Mouse (Mus musculus) hindbrain, postnatal 0 days (tissue): ENCODE data around the gene Larp4b. TPM values are rescaled to one million over a fixed set of nuclear protein-coding genes. Genes with fewer than 3 reads are reported as not detected.
"Not testable (repeated sequence)": the region's sequence is repeated elsewhere in the genome, so short reads cannot be mapped to it uniquely, and the experiment has no call there.

ENCODE experiments used
- ATAC-seq: fragments of 200-750 bp; cut with Nextera tagmentation; 2 replicates; pipeline ENCODE4 v1.8.0; 2017; ENCODE audit warnings: mild to moderate bottlenecking, moderate TSS enrichment, moderate library complexity
- DNase-seq: peaks from one replicate; pipeline ENCODE4 v3.0.0-alpha.2; 2015; ENCODE audit warnings: low spot score
- H3K27ac ChIP-seq: fragments of 300-500 bp; sonication (generic); 2 replicates; pipeline ENCODE4 v1.5.1; 2014; ENCODE audit warnings: mild to moderate bottlenecking
- H3K27me3 ChIP-seq: fragments of 300-500 bp; sonication (generic); 2 replicates; pipeline ENCODE4 v1.6.1; 2014; ENCODE audit warnings: low read length, mixed read lengths; ENCODE audit not compliant: insufficient read depth
- H3K36me3 ChIP-seq: fragments of 300-500 bp; sonication (generic); 2 replicates; pipeline ENCODE4 v1.6.1; 2014; ENCODE audit warnings: low read length, mixed read lengths; ENCODE audit not compliant: insufficient read depth
- H3K4me1 ChIP-seq: fragments of 300-500 bp; sonication (generic); 2 replicates; pipeline ENCODE4 v1.6.1; 2014; ENCODE audit warnings: antibody characterized with exemption, low read length, mixed read lengths; ENCODE audit not compliant: insufficient read depth
- H3K4me2 ChIP-seq: fragments of 300-500 bp; sonication (generic); 2 replicates; pipeline ENCODE4 v1.6.1; 2014; ENCODE audit warnings: low read depth, mild to moderate bottlenecking, low read length, moderate library complexity, mixed read lengths
- H3K4me3 ChIP-seq: fragments of 300-500 bp; sonication (generic); 2 replicates; pipeline ENCODE4 v1.5.1; 2014; ENCODE audit warnings: low read length
- H3K9ac ChIP-seq: fragments of 300-500 bp; sonication (generic); replicated peaks from 2 replicates; pipeline ENCODE4 v1.6.1; 2014; ENCODE audit warnings: mild to moderate bottlenecking, low read length, moderate library complexity, mixed read lengths
- H3K9me3 ChIP-seq: fragments of 300-500 bp; sonication (generic); 2 replicates; pipeline ENCODE4 v1.6.1; 2016; ENCODE audit warnings: low read length, mixed read lengths
- CTCF ChIP-seq: IDR thresholded peaks from 2 replicates; pipeline ENCODE4 v1.5.1; 2016; ENCODE audit warnings: antibody characterized with exemption, control low read depth, low read depth
- WGBS: fragments of 180-500 bp; shearing (Covaris S2); extraction: QIAGEN DNeasy Blood & Tissue Kit; methylation state at CpG from one replicate; pipeline ENCODE4 v1.1.7; 2014; 5-methylcytosine and 5-hydroxymethylcytosine counted together
- polyA plus RNA-seq: library from polyadenylated mRNA; unstranded; fragments of >200 nt; fragmentation: Nextera tagmentation; extraction: Ambion mirVana; gene quantifications from 2 replicates; pipeline ENCODE4 v1.2.1, GENCODE M21; 2015
- total RNA-seq: library from RNA; depleted of rRNA; stranded (reverse); fragments of >200 nt; gene quantifications from 2 replicates; pipeline ENCODE4 v1.2.3, GENCODE M21; 2014; rRNA removed

The Larp4b gene
- total RNA-seq (57.8 and 64.1 TPM in 2 replicates), polyA plus RNA-seq (32.2 and 32.6 TPM in 2 replicates)

GRCm38 (mm10) chr13:9093316-9094155, at the start of gene Larp4b:
TSS of gene Larp4b (plus strand) at chr13:9093881.
- no peak for TF ChIP-seq CTCF
- under 1% methylated on average over 71 of the region's 92 CpGs for WGBS
- Histone ChIP-seq H3K9me3 (no peaks in the 10 kb centered on the region), H3K27me3 (no peaks in the 10 kb centered on the region), H3K9ac (peak within 1 kb of the TSS; percentile 88), H3K36me3 (no peaks in the 10 kb centered on the region), H3K4me2 (peak within 1 kb of the TSS; percentile 90), H3K4me3 (peak within 1 kb of the TSS; percentile 79), H3K4me1 (no peaks in the 10 kb centered on the region), H3K27ac (peak within 1 kb of the TSS; percentile 94)
- ATAC-seq (peak; percentile 100), DNase-seq (peak; percentile 99)

- no peak for TF ChIP-seq CTCF
- Histone ChIP-seq H3K9me3 (no peaks in the 10 kb centered on the region), H3K9ac (no peak overlapping the region), H3K4me1 (no peaks in the 10 kb centered on the region), H3K4me3 (no peak overlapping the region), H3K4me2 (no peak overlapping the region), H3K27ac (no peak overlapping the region), H3K27me3 (no peaks in the 10 kb centered on the region), H3K36me3 (no peaks in the 10 kb centered on the region)
- DNase-seq (no peak), ATAC-seq (no peak)
- 97% methylated on average over 1 of the region's 1 CpGs for WGBS
These were observed 49.0 kb upstream of the Larp4b start for GRCm38 (mm10) chr13:9044731-9045130.

- not testable (repeated sequence) for H3K4me2 ChIP-seq, H3K9ac ChIP-seq, H3K27me3 ChIP-seq, H3K27ac ChIP-seq, H3K9me3 ChIP-seq, DNase-seq, H3K36me3 ChIP-seq, H3K4me1 ChIP-seq, ATAC-seq, H3K4me3 ChIP-seq
- 65% methylated on average over 10 of the region's 10 CpGs for WGBS
These were observed 41.5 kb upstream of the Larp4b start for GRCm38 (mm10) chr13:9052049-9052691.

GRCm38 (mm10) chr13:9057277-9057676, 36.4 kb upstream of the Larp4b start:
- Histone ChIP-seq H3K9ac (no peak overlapping the region), H3K36me3 (no peaks in the 10 kb centered on the region), H3K27me3 (no peaks in the 10 kb centered on the region), H3K27ac (no peak overlapping the region), H3K4me3 (no peak overlapping the region), H3K4me2 (no peak overlapping the region), H3K9me3 (no peaks in the 10 kb centered on the region), H3K4me1 (no peaks in the 10 kb centered on the region)
- 59% methylated on average over 1 of the region's 1 CpGs for WGBS
- no peak for ATAC-seq
- no peak for DNase-seq
- TF ChIP-seq CTCF: no peak

GRCm38 (mm10) chr13:9058706-9059105, 35.0 kb upstream of the Larp4b start:
- Histone ChIP-seq H3K9ac (no peak overlapping the region), H3K9me3 (no peaks in the 10 kb centered on the region), H3K27me3 (no peaks in the 10 kb centered on the region), H3K4me3 (no peak overlapping the region), H3K4me2 (no peak overlapping the region), H3K36me3 (no peaks in the 10 kb centered on the region), H3K4me1 (no peaks in the 10 kb centered on the region), H3K27ac (no peak overlapping the region)
- no peak for ATAC-seq
- WGBS: 80% methylated on average over 4 of the region's 4 CpGs
- no peak for TF ChIP-seq CTCF
- DNase-seq: no peak

GRCm38 (mm10) chr13:9061394-9061793, 32.3 kb upstream of the Larp4b start:
- Histone ChIP-seq H3K36me3 (no peaks in the 10 kb centered on the region), H3K4me1 (no peaks in the 10 kb centered on the region), H3K4me2 (no peak overlapping the region), H3K27ac (no peak overlapping the region), H3K9me3 (no peaks in the 10 kb centered on the region), H3K9ac (no peak overlapping the region), H3K27me3 (no peaks in the 10 kb centered on the region), H3K4me3 (no peak overlapping the region)
- WGBS: 83% methylated on average over 4 of the region's 4 CpGs
- ATAC-seq (no peak), DNase-seq (no peak)
- no peak for TF ChIP-seq CTCF

- Histone ChIP-seq H3K4me3 (no peak overlapping the region), H3K9ac (no peak overlapping the region), H3K36me3 (no peaks in the 10 kb centered on the region), H3K27ac (no peak overlapping the region), H3K27me3 (no peaks in the 10 kb centered on the region), H3K9me3 (no peaks in the 10 kb centered on the region), H3K4me1 (no peaks in the 10 kb centered on the region), H3K4me2 (no peak overlapping the region)
- 60% methylated on average over 2 of the region's 2 CpGs for WGBS
- ATAC-seq (no peak), DNase-seq (no peak)
- TF ChIP-seq CTCF: no peak
These were observed 29.5 kb upstream of the Larp4b start for GRCm38 (mm10) chr13:9064196-9064595.
